Mouse (Mus musculus): ENCODE results near the gene Olfr56.
"Not testable (repeated sequence)": the region's sequence is repeated elsewhere in the genome, so short reads cannot be mapped to it uniquely, and the experiment has no call there.

Olfr56 gene

DNA sequence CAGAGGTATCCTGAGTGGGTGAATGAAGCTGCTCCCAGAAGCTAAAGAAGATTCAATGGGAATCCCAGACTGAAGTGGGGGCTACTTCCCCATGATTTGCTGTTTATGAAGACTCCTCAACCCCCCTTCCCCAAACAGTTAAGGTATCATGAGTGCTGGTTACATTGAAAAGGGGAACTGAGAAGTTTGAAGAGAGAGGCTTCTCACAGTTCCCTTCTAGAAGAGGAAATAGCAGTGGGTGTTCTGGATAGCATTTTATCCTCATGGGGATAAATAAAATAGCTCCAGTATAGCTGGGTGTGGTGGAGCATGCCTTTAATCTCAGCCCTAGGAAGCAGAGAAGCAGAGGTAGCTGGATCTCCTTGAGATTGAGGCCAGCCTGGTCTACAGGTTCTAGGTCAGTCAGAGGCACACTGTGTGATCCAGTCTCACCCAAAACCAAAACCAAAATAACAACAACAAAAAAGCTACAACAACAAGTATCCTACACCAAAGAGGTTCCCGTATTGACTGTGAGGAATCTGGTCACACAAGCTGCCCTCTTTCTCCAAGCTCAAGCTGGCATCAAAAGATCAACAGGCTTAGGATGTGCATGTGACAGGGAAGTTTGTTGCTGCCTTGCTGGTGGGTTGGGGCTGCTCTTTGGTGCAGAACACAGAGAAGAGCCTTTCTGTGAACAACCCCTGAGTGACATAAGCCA lies at the start of gene Olfr56:
Gene Olfr56 (plus strand): TSS at position 650 of the 700 bp plus-strand sequence.
- DNase-seq (ENCODE audit: inconsistent ontology term) = not testable (repeated sequence)

DNA sequence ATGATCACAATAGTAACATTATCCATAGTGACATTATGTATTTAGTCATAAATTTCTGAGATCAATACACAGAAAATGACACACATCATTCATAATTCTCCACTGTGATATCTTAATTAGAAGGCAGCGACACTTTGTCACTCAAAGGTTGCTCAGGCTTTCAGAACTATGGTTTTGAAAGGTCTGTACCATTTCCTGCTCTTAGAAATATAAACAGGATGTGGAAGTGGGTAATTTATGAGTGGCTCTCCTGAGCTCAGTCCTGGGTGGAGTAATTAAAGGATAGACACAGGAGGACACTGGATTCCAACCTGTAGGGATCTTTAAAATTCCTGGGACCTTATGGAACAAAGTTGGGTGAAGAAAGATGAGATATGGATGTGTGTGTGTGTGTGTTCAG lies 45.3 kb upstream of the Olfr56 start:
- DNase-seq (ENCODE audit: inconsistent ontology term) = not testable (repeated sequence)

GRCm38 (mm10) chr11:48933923-48934322 lies 44.8 kb upstream of the Olfr56 start:
- DNase-seq (ENCODE audit: inconsistent ontology term) = not testable (repeated sequence)

DNA sequence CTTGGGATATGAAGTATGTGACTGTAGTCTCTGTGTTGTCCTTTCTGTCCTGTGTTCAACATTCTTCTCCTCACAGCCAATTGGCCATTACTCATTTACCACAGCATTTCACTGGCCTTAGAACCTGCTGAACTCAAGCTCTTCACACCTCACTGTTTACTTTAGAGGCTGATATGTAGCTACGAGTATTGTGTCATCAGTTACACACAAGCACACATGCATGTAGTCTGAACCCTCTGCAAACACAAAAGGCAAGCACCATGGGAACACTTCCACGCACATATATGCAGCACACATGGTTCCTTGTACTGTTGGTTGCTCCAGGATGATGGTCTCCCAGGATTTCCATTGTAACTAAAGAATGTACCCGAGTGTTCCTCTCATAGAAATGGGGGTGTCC lies 43.4 kb upstream of the Olfr56 start:
- not testable (repeated sequence) for DNase-seq (ENCODE audit: inconsistent ontology term)

DNA sequence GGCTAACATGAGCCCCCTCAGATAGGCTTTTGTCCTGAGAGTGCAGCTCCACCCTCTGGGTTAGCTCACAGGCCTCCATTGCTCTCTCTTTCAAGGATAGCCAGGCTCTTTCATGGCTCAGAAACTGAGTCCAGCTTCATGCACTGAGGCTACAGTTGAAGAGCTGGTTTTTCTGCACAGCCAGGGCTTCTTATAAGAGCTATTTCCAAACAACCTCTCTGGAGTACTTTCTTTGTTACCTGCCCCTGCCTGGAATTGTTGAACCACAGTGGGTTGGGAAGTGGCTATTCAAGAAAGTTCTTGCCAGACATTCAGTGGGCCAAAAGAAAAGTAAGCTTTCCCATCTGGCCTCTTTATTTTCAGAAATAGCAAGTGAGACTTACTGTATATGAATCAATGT lies 39.4 kb upstream of the Olfr56 start:
- not testable (repeated sequence) for DNase-seq (ENCODE audit: inconsistent ontology term)

- not testable (repeated sequence) for DNase-seq (ENCODE audit: inconsistent ontology term)
Observed at GRCm38 (mm10) chr11:48946090-48946489, 32.6 kb upstream of the Olfr56 start, which contains the start of gene Psme2b. TSS of gene Psme2b (minus strand) at chr11:48946190.

DNA sequence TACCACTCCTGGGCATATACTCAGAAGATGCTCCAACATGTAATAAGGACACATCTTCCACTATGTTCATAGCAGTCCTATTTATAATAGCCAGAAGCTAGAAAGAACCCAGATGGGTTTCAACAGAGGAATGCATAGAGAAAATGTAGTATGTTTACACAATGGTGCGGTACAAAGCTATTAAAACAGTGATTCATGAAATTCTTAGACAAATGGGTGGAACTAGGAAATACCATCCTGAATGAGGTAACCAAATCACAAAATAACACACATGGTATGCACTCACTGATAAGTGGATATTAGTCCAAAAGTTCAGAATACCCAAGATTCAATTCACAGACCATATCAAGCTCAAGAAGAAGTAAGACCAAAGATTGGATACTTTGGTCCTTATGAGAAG lies 4.0 kb upstream of the Olfr56 start:
- DNase-seq (ENCODE audit: inconsistent ontology term) = not testable (repeated sequence)

- not testable (repeated sequence) for DNase-seq (ENCODE audit: inconsistent ontology term)
Observed at GRCm38 (mm10) chr11:48979251-48979650, 562 bp downstream of the Olfr56 start, which contains the start of gene 9930111J21Rik1. TSS of gene 9930111J21Rik1 (minus strand) at chr11:48979398.

- DNase-seq (ENCODE audit: inconsistent ontology term) = not testable (repeated sequence)
Observed at GRCm38 (mm10) chr11:48980052-48980451, 1.4 kb downstream of the Olfr56 start.

- not testable (repeated sequence) for DNase-seq (ENCODE audit: inconsistent ontology term)
Observed at GRCm38 (mm10) chr11:48982848-48983247, 4.2 kb downstream of the Olfr56 start.

GRCm38 (mm10) chr11:48988219-48988618 lies 9.5 kb downstream of the Olfr56 start:
- DNase-seq (ENCODE audit: inconsistent ontology term) = not testable (repeated sequence)

GRCm38 (mm10) chr11:48989981-48990380 lies 11.3 kb downstream of the Olfr56 start:
- DNase-seq (ENCODE audit: inconsistent ontology term) = not testable (repeated sequence)

DNA sequence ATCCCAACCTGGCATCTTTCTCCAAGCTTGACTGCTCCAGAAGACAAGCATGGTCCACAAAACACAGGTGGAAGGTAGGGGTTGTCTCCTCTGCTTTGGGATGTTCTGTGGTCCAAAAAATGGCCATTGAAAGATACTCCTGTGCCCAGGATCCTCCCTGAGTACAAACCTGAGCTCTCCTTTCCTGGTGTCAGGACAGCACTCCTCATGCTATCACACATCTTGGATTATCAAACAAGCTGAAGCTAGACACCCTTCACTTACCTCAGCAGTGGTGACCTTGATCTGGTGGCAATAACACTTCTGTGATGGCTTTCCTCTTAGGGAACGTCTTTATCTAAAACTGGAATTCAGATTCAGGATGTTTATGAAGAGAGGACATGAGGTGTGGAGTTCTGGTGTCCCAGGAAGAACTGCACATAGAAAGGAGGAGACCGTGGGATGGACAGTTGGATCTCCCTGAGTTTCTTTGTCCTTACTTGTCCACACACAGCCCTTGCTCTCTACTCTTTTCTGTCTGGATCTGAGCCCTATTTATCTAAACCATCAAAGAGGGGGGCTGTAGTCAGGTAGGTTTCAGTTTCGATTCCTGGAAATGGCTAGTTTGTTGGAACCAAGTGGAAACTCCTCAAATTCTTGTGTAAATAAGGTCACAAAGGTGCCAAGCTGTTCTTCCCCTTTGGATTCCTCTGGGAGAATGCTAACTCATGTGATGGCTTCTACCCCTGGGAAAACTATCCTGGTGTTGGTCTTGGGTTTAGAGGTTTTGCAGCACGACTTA lies 13.2 kb downstream of the Olfr56 start, which contains the start of gene Gm12185:
Gene Gm12185 (minus strand): TSS at position 487 of the 781 bp plus-strand sequence.
- not testable (repeated sequence) for DNase-seq (ENCODE audit: inconsistent ontology term)

DNA sequence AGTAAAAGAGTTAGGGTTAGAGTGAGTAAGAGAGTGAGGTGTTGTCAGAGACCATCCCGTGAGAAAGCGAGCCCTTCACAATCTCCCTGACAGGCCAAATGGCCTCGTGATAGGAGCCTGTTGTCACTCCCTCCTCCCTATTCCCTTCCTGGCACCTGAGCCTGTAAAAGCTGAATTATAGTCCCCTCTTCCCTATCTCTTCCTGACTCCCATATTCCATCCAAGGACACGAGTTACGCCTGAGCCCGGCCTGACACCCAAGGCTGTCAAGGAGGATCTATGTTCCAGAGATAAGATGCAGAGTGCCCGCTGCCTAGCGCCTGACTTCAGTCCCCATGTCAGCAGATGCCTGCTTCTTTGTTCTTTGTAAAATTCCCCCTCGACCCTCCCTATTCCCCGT lies 14.6 kb downstream of the Olfr56 start:
- not testable (repeated sequence) for DNase-seq (ENCODE audit: inconsistent ontology term)

DNA sequence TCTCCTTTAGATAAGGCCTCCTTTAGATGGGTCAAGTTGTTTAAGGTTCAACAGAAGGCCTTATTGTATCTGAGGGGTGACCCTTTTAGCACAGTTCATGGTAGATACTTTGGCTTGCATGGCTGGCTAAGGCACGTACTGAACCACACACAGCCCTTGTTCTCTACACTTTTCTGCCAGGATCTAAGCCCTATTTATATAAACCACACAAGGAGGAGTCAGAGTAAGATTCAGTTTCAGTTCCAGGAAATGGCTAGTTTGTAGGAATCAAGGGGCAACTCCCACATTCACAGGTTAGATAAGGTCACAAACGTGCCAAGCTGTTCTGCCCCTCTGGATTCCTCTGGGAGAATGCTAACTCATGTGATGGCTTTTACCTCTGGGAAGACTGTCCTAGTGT lies 15.3 kb downstream of the Olfr56 start, which contains the start of gene Tgtp1:
Gene Tgtp1 (minus strand): TSS at position 155 of the 400 bp plus-strand sequence.
- DNase-seq (ENCODE audit: inconsistent ontology term) = not testable (repeated sequence)

DNA sequence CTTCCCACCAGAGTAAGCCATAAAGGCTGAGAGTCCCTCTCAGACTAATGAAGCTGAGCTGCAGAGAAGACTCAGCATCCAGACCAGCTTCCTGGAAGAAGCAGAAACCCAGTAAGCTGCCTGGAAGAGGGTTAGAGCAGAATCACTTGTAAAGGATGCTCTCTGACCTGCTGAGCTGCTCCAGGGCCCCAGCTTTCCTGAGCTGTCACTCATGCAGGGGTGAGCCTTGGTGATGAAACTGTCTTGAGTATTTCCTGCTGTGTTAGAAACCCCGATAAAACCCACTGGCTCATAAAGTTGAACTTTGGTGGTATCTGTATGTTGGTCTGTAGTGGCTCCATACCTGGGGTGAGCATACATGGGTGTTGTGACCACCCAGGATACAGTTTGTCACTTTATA lies 21.7 kb downstream of the Olfr56 start:
- DNase-seq (ENCODE audit: inconsistent ontology term) = not testable (repeated sequence)

DNA sequence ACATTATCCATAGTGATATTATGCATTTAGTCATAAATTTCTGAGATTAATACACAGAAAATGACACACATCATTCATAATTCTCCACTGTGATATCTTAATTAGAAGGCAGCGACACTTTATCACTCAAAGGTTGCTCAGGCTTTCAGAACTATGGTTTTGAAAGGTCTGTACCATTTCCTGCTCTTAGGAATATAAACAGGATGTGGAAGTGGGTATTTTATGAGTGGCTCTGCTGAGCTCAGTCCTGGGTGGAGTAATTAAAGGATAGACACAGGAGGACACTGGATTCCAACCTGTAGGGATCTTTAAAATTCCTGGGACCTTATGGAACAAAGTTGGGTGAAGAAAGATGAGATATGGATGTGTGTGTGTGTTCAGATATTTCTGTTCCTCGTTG lies 27.6 kb downstream of the Olfr56 start:
- DNase-seq (ENCODE audit: inconsistent ontology term) = not testable (repeated sequence)

- DNase-seq (ENCODE audit: inconsistent ontology term) = not testable (repeated sequence)
Observed at GRCm38 (mm10) chr11:49006785-49007184, 28.1 kb downstream of the Olfr56 start.

- not testable (repeated sequence) for DNase-seq (ENCODE audit: inconsistent ontology term)
Observed at GRCm38 (mm10) chr11:49012074-49012473, 33.4 kb downstream of the Olfr56 start.

DNA sequence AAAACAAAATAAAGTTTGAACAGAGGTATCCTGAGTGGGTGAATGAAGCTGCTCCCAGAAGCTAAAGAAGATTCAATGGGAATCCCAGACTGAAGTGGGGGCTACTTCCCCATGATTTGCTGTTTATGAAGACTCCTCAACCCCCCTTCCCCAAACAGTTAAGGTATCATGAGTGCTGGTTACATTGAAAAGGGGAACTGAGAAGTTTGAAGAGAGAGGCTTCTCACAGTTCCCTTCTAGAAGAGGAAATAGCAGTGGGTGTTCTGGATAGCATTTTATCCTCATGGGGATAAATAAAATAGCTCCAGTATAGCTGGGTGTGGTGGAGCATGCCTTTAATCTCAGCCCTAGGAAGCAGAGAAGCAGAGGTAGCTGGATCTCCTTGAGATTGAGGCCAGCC lies 71.4 kb downstream of the Olfr56 start:
- not testable (repeated sequence) for DNase-seq (ENCODE audit: inconsistent ontology term)

GRCm38 (mm10) chr11:49051093-49051891 lies 72.6 kb downstream of the Olfr56 start, which contains the start of gene 9930111J21Rik2:
TSS of gene 9930111J21Rik2 (minus strand) at chr11:49051242.
- DNase-seq (ENCODE audit: inconsistent ontology term) = not testable (repeated sequence)
